Mouse (Mus musculus) 416B (cell line): ENCODE measurements around the gene Rnf41.

Experiments used
- DNase-seq: peaks from one replicate; pipeline ENCODE4 v3.0.0; 2011; ENCODE audit warnings: low read depth

Rnf41 gene

GRCm38 (mm10) chr10:128411211-128412054 lies at the start of gene Rnf41, which contains the start of gene Nabp2:
TSS of gene Rnf41 (plus strand) at chr10:128411657.
TSS of gene Nabp2 (minus strand) at chr10:128411492.
- peak; percentile 98 for DNase-seq

GRCm38 (mm10) chr10:128361836-128362235 lies 49.6 kb upstream of the Rnf41 start:
- no peak for DNase-seq

GRCm38 (mm10) chr10:128362568-128362967 lies 48.9 kb upstream of the Rnf41 start:
- DNase-seq, result peak; percentile 68

GRCm38 (mm10) chr10:128367899-128368401 lies 43.5 kb upstream of the Rnf41 start:
- DNase-seq, result peak; percentile 36

GRCm38 (mm10) chr10:128368402-128369217 lies 42.8 kb upstream of the Rnf41 start, which contains the start of gene Coq10a:
TSS of gene Coq10a (minus strand) at chr10:128368997.
- DNase-seq, result peak; percentile 95

- no peak for DNase-seq
Observed at GRCm38 (mm10) chr10:128369218-128369543, 42.3 kb upstream of the Rnf41 start.

- DNase-seq, result no peak
Observed at GRCm38 (mm10) chr10:128369599-128369998, 41.9 kb upstream of the Rnf41 start.

- DNase-seq, result no peak
Observed at GRCm38 (mm10) chr10:128370021-128370420, 41.4 kb upstream of the Rnf41 start.

- DNase-seq, result no peak
Observed at GRCm38 (mm10) chr10:128370601-128371000, 40.9 kb upstream of the Rnf41 start.

GRCm38 (mm10) chr10:128372142-128372541 lies 39.3 kb upstream of the Rnf41 start:
- no peak for DNase-seq

- peak; percentile 93 for DNase-seq
Observed at GRCm38 (mm10) chr10:128372989-128373748, 38.3 kb upstream of the Rnf41 start.

- peak; percentile 89 for DNase-seq
Observed at GRCm38 (mm10) chr10:128374393-128374792, 37.1 kb upstream of the Rnf41 start.

- no peak for DNase-seq
Observed at GRCm38 (mm10) chr10:128376099-128376454, 35.4 kb upstream of the Rnf41 start.

GRCm38 (mm10) chr10:128376455-128377211 lies 34.8 kb upstream of the Rnf41 start, which contains the start of gene Ankrd52:
TSS of gene Ankrd52 (plus strand) at chr10:128377115.
- DNase-seq, result peak; percentile 75

GRCm38 (mm10) chr10:128377222-128377939 lies 34.1 kb upstream of the Rnf41 start:
- peak; percentile 27 for DNase-seq

GRCm38 (mm10) chr10:128377940-128378448 lies 33.5 kb upstream of the Rnf41 start:
- DNase-seq, result no peak

GRCm38 (mm10) chr10:128378462-128378861 lies 33.0 kb upstream of the Rnf41 start:
- peak; percentile 14 for DNase-seq

- peak; percentile 28 for DNase-seq
Observed at GRCm38 (mm10) chr10:128379260-128379659, 32.2 kb upstream of the Rnf41 start.

- DNase-seq, result peak; percentile 16
Observed at GRCm38 (mm10) chr10:128380565-128380964, 30.9 kb upstream of the Rnf41 start.

- no peak for DNase-seq
Observed at GRCm38 (mm10) chr10:128382482-128382881, 29.0 kb upstream of the Rnf41 start.
